Mouse (Mus musculus): Measurements from ENCODE around the gene Nhs.

DNA sequence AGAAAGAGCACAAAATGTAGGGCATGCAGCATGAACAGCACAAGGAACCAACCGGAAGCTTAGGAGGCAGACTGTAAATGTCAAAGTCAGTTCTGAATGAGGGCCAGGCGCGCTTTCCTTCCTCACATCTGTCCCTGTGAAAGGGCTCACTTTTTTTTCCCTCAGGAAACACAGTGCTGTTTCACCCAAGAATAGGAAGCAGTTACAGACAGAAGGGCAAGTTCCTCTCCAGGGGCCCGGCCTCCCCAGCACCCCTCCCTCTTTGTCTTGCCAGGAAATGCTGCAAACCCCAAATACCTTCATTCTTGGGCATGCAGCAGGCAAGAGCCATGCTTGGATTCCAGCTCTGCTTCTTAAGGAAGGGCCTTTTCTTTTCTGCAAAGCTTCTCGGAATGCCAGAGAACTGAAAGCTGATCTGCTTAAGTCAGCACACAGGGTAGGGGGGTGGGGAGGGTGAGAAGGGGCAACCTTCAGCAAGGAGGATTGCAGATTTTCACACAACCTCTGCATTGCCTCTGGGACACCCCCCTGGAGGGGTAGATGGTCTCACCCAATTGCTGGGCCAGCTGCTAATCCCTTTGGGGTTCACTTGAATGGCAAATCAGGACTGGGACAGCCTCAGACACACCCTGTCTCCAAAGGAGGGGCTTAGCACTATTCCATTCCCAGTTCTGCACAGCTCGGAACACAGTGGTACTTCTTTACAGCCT lies 233.4 kb downstream of the Nhs start:
- no peak for TF ChIP-seq GATA1 (IDR thresholded peaks at IDR 0.05; ENCODE audit: borderline replicate concordance, low read length)
- no peak for TF ChIP-seq FLI1 (IDR thresholded peaks at IDR 0.05; ENCODE audit: low read length)

Measured in megakaryocyte, embryonic 14.5 days (primary cell).